27 mouse cellular contexts compared by ENCODE assay signal in the genomic region with DNA sequence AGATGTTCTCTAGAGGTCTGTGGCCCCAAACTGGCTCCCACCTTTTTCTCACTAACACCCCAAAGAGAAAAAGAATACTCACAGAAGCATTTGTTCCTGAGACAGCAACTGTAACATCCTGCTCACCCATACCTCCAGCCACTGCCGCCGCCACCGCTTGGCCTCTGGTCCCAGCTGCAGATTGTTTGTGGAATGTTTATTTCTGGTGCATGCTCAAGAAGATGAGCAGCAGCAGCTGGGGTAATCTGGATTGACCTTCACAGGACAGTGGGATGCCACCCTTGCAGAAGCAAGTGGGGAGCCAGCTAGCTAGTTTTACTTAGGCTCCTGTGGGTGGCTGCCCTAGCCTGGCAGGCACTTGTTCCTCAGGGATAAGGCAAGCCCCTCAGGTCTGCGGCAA. TPM values are rescaled to one million over a fixed set of nuclear protein-coding genes. Genes with fewer than 3 reads are reported as not detected.
DNase-seq lines count a peak whose midpoint lies in the region; ATAC-seq and TF ChIP-seq lines count a peak whose summit lies in the region.
"Had no signal": no experiment of that assay in that cellular context is flagged by ENCODE, and none has a peak within 500 bp of the region (broad histone marks: within the 10 kb centered on the region; RNA-seq: fewer than 3 reads in every experiment).

No protein-coding gene starts in this region.

- no peak for TF ChIP-seq CTCF in stomach, postnatal 0 days (IDR thresholded peaks at IDR 0.05; ENCODE audit: low read depth)

- H3K9me3 ChIP-seq in embryonic facial prominence, embryonic 14.5 days (ENCODE audit: control insufficient read depth, low read length) = no peaks in the 10 kb centered on the region
- H3K9me3 ChIP-seq in embryonic facial prominence, embryonic 10.5 days = no peaks in the 10 kb centered on the region
- no peaks in the 10 kb centered on the region for H3K9me3 ChIP-seq in heart, embryonic 10.5 days
- no peaks in the 10 kb centered on the region for H3K9me3 ChIP-seq in stomach, embryonic 15.5 days
- H3K9me3 ChIP-seq in stomach, postnatal 0 days (ENCODE audit: control insufficient read depth, low read length) = no peaks in the 10 kb centered on the region
- H3K9me3 ChIP-seq: embryonic facial prominence, embryonic 12.5 days; forebrain, embryonic 13.5 days; G1E; heart, embryonic 15.5 days had no signal

- 75% methylated on average over 4 of the region's 4 CpGs for WGBS in embryonic facial prominence, embryonic 14.5 days
- 85% methylated on average over 4 of the region's 4 CpGs for WGBS in embryonic facial prominence, embryonic 10.5 days
- 57% methylated on average over 4 of the region's 4 CpGs for WGBS in heart, embryonic 10.5 days
- WGBS in stomach, embryonic 15.5 days = 51% methylated on average over 4 of the region's 4 CpGs
- WGBS in stomach, postnatal 0 days = 51% methylated on average over 4 of the region's 4 CpGs

- H3K27ac ChIP-seq in embryonic facial prominence, embryonic 14.5 days (replicated peaks; ENCODE audit: low read depth, low read length) = no peak overlapping the region
- no peak overlapping the region for H3K27ac ChIP-seq in embryonic facial prominence, embryonic 10.5 days (replicated peaks)
- 0 out of 2 replicates have a peak overlapping the region, but pooled peaks have one; percentile 13 for H3K27ac ChIP-seq in heart, embryonic 10.5 days
- no peak overlapping the region for H3K27ac ChIP-seq in stomach, embryonic 15.5 days
- no peak overlapping the region for H3K27ac ChIP-seq in stomach, postnatal 0 days (replicated peaks)
- H3K27ac ChIP-seq: embryonic facial prominence, embryonic 12.5 days; forebrain, embryonic 13.5 days; heart, embryonic 15.5 days; hindbrain, embryonic 14.5 days had no signal

- no peaks in the 10 kb centered on the region for H3K27me3 ChIP-seq in embryonic facial prominence, embryonic 14.5 days (replicated peaks; ENCODE audit: control insufficient read depth, insufficient read depth, low read length)
- H3K27me3 ChIP-seq in embryonic facial prominence, embryonic 10.5 days (replicated peaks; ENCODE audit: low read depth, poor library complexity, severe bottlenecking) = no peaks in the 10 kb centered on the region
- no peaks in the 10 kb centered on the region for H3K27me3 ChIP-seq in heart, embryonic 10.5 days (ENCODE audit: insufficient read depth, poor library complexity, severe bottlenecking)
- no peaks in the 10 kb centered on the region for H3K27me3 ChIP-seq in stomach, embryonic 15.5 days (replicated peaks)
- no peaks in the 10 kb centered on the region for H3K27me3 ChIP-seq in stomach, postnatal 0 days (ENCODE audit: control insufficient read depth, insufficient read depth, low read length)
- H3K27me3 ChIP-seq: embryonic facial prominence, embryonic 12.5 days; forebrain, embryonic 13.5 days; heart, embryonic 15.5 days had no signal

- H3K36me3 ChIP-seq in embryonic facial prominence, embryonic 14.5 days (ENCODE audit: control insufficient read depth, insufficient read depth, low read length) = no peaks in the 10 kb centered on the region
- H3K36me3 ChIP-seq in embryonic facial prominence, embryonic 10.5 days (replicated peaks) = no peaks in the 10 kb centered on the region
- no peaks in the 10 kb centered on the region for H3K36me3 ChIP-seq in heart, embryonic 10.5 days
- no peaks in the 10 kb centered on the region for H3K36me3 ChIP-seq in stomach, embryonic 15.5 days
- H3K36me3 ChIP-seq in stomach, postnatal 0 days (ENCODE audit: control insufficient read depth, insufficient read depth, low read length) = no peaks in the 10 kb centered on the region
- H3K36me3 ChIP-seq: embryonic facial prominence, embryonic 12.5 days; G1E; heart, embryonic 15.5 days had no signal

- no peak overlapping the region for H3K4me2 ChIP-seq in embryonic facial prominence, embryonic 14.5 days (ENCODE audit: low read depth, low read length)
- peak overlapping the region; percentile 8; the same call in 1 of the 2 replicates for H3K4me2 ChIP-seq in stomach, embryonic 15.5 days
- no peak overlapping the region for H3K4me2 ChIP-seq in stomach, postnatal 0 days (replicated peaks; ENCODE audit: low read depth)
- H3K4me2 ChIP-seq: embryonic facial prominence, embryonic 12.5 days; forebrain, embryonic 13.5 days; heart, embryonic 11.5 days; heart, embryonic 15.5 days; hindbrain, embryonic 14.5 days had no signal

- no peak overlapping the region for H3K9ac ChIP-seq in embryonic facial prominence, embryonic 14.5 days (ENCODE audit: low read depth, low read length)
- H3K9ac ChIP-seq in stomach, embryonic 15.5 days = no peak overlapping the region
- no peak overlapping the region for H3K9ac ChIP-seq in stomach, postnatal 0 days (ENCODE audit: low read length)
- H3K9ac ChIP-seq: embryonic facial prominence, embryonic 12.5 days; forebrain, embryonic 13.5 days; forebrain, postnatal 0 days; heart, embryonic 15.5 days; hindbrain, embryonic 14.5 days had no signal

- peak; percentile 33 for DNase-seq in embryonic facial prominence, embryonic 14.5 days (ENCODE audit: low spot score)
- DNase-seq in embryonic facial prominence, embryonic 10.5 days (ENCODE audit: low spot score) = no peak
- no peak for DNase-seq in heart, embryonic 10.5 days (ENCODE audit: low spot score)
- no peak for DNase-seq in heart, adult 18-20 months
- no peak for DNase-seq in stomach, postnatal 0 days (ENCODE audit: low spot score)
- DNase-seq in right cerebral cortex, postnatal 36 days (ENCODE audit: low spot score in 2 of 2) = no peak
- DNase-seq: adrenal gland, adult 8-10 months; adrenal gland, postnatal 36 days; B cell, adult 2 months; cerebellum, adult 2 months; cerebellum, postnatal 10 days; embryo, embryonic 11 days; forebrain, postnatal 0 days; gastrocnemius, postnatal 25 days; heart, adult 11 months; heart, postnatal 14 days; kidney, adult 18-20 months had no signal

- TF ChIP-seq EP300 in stomach, postnatal 0 days (optimal IDR thresholded peaks at IDR 0.05) = no peak

- ATAC-seq in embryonic facial prominence, embryonic 14.5 days (ENCODE audit: low read depth) = no peak; the same call in 1 of the 2 replicates
- ATAC-seq in stomach, embryonic 15.5 days (ENCODE audit: insufficient read depth, low FRiP score, low read depth) = no peak
- ATAC-seq in stomach, postnatal 0 days (ENCODE audit: low FRiP score, low TSS enrichment) = no peak
- ATAC-seq: CD4-positive, CD25-positive, alpha-beta regulatory T cell, adult 4 months; forebrain, embryonic 13.5 days; forebrain, postnatal 0 days had no signal

- no peak overlapping the region for H3K4me3 ChIP-seq in embryonic facial prominence, embryonic 14.5 days (ENCODE audit: low read depth, low read length)
- H3K4me3 ChIP-seq in embryonic facial prominence, embryonic 10.5 days = no peak overlapping the region
- H3K4me3 ChIP-seq in heart, embryonic 10.5 days = no peak overlapping the region
- H3K4me3 ChIP-seq in stomach, embryonic 15.5 days (replicated peaks) = no peak overlapping the region
- H3K4me3 ChIP-seq in stomach, postnatal 0 days (ENCODE audit: low read depth, low read length) = no peak overlapping the region
- H3K4me3 ChIP-seq: embryonic facial prominence, embryonic 12.5 days; forebrain, embryonic 13.5 days; heart, embryonic 15.5 days had no signal

- peaks cover 8% of the 10 kb centered on the region; the same call in 1 of the 2 replicates for H3K4me1 ChIP-seq in embryonic facial prominence, embryonic 14.5 days (ENCODE audit: control insufficient read depth, insufficient read depth, low read length)
- H3K4me1 ChIP-seq in embryonic facial prominence, embryonic 10.5 days = peaks cover 12% of the 10 kb centered on the region
- peaks cover 7% of the 10 kb centered on the region for H3K4me1 ChIP-seq in heart, embryonic 10.5 days
- peaks cover 4% of the 10 kb centered on the region; the same call in 1 of the 2 replicates for H3K4me1 ChIP-seq in stomach, embryonic 15.5 days
- no peaks in the 10 kb centered on the region for H3K4me1 ChIP-seq in stomach, postnatal 0 days (replicated peaks; ENCODE audit: control insufficient read depth, insufficient read depth)

RNA-seq across cellular contexts. Expression of a gene that starts 11.7 kb away (rescaled TPM):
- 8.1 and 10.2 TPM in 2 replicates for polyA plus RNA-seq in embryonic facial prominence, embryonic 14.5 days (2014; fragmentation: Nextera tagmentation; extraction: Ambion mirVana)
- 2.0 and 2.2 TPM in 2 replicates for polyA plus RNA-seq in embryonic facial prominence, embryonic 10.5 days (2016; fragmentation: Nextera tagmentation; extraction: Ambion mirVana)
- polyA plus RNA-seq in heart, embryonic 10.5 days (2016; fragmentation: Nextera tagmentation; extraction: Ambion mirVana) = 0.36 and 0.62 TPM in 2 replicates
- 1 to 10 TPM; 1.1 to 1.3 TPM for total RNA-seq in heart, adult 18-20 months (2021)
- polyA plus RNA-seq in stomach, embryonic 15.5 days (2015; fragmentation: Nextera tagmentation; extraction: Ambion mirVana) = 1.4 and 2.2 TPM in 2 replicates
- polyA plus RNA-seq in stomach, postnatal 0 days (2015; fragmentation: Nextera tagmentation; extraction: Ambion mirVana) = 0.29 and 0.30 TPM in 2 replicates
- total RNA-seq: common myeloid progenitor, adult 5-6 weeks; G1E; hematopoietic stem cell, adult 5-6 weeks had no signal
- polyA plus RNA-seq: G1E had no signal
